Mouse (Mus musculus) B cell, adult 67 days (primary cell): Measurements from ENCODE around the gene Prom1. TPM values are rescaled to one million over a fixed set of nuclear protein-coding genes. Genes with fewer than 3 reads are reported as not detected.

ENCODE experiments used
- total RNA-seq, 2 experiments: library from RNA; stranded (reverse); gene quantifications; 4 replicates each; pipeline ENCODE4 v1.2.4; 2023

Gene Prom1
- total RNA-seq, result under 1 TPM; 0.52 to 0.53 TPM

DNA sequence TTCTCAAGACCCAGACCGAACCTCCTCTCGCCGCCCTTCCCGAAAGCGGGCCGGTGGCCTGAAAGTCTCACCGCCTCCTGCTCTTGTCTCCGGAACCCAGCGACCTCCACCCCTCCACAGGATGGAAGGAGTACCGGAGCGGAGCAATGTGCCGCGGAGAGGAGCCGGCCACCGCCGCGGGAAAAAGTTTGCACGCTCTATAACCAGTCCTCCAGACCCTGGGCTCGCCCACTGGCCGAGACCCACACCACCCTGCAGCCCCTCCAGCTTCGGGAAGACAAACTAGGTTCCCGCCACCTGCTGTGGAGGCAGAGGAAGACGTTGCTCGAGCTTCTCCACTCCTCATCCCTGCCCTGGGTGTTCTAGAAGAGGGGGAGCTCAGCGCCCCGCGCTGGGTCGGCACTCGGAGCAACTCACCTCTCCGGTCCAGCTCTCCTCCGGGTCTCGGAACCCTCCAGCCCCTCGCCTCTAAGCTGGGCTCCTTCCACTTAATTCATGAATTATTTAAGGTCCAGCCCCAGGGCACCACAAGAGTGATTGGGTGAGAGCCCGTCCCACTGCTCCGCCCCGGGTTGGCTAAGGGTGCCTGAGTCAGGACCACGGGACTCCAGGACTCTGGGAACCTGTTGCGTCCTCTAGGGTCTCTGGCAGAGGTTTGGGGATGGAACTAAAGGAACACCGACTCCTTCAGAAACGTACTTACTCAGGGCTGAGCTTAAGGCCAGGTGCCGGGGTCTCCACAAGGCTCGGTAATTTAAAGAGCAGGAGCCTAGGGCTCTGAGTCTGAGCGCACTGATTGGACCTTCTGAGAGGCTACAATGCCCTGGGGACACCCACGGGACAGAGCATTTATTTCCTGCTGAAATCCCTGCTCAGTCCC, at the start of gene Prom1:
Gene Prom1, minus strand, starts transcription at position 802 of the 880 bp plus-strand sequence.

DNA sequence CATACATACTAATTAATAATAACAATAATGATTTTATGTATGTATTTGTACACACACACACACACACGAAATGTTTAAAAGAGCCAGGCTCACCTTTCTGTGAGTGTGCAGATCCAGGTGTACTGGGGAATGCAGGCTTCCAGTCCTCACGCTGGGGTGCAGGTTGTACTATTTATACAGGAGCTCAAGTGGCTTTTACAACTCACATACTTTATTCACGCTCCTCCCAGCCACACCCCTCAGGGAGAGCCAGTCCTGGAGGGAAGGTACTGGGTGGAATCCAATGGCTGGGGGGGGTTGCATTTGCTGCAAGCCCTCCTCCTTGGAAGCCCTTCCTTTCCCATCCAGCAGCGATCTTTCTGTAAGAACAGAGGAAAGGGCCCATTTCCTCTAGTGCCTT, 120.2 kb downstream of the Prom1 start, which contains the start of gene Fgfbp1:
Gene Fgfbp1, minus strand, starts transcription at position 160 of the 400 bp plus-strand sequence.

Other genes with a start within 250 kb of the Prom1 start
- gene Cd38, start 233.5 kb downstream of the Prom1 start, total RNA-seq, result 100 to 1,000 TPM; 136 to 170 TPM
- gene Gm7879, start 188.9 kb downstream of the Prom1 start, total RNA-seq, result 10 to 100 TPM; 11.3 to 19.9 TPM
- gene Fgfbp1, start 120.3 kb downstream of the Prom1 start, total RNA-seq, result not detected
- 10 to 100 TPM; 76.3 to 77.8 TPM for gene Tapt1, start 124.6 kb upstream of the Prom1 start, total RNA-seq